Mouse (Mus musculus) CH12F3 (cell line): ENCODE results near the gene Gadd45a.

Experiments used
- in situ Hi-C: fragments of 300-500 bp; cut with MboI; formaldehyde crosslinking; loops from 2 replicates; pipeline ENCODE4 v1.14.3; 2020; ENCODE audit warnings: low sequenced_read_pairs

Gene Gadd45a

GRCm38 (mm10) chr6:66987643-66988042 lies 49.6 kb downstream of the Gadd45a start:
- in situ Hi-C loops = no loop called here

GRCm38 (mm10) chr6:66986063-66986462 lies 51.2 kb downstream of the Gadd45a start:
- in situ Hi-C loops = no loop called here

GRCm38 (mm10) chr6:66985500-66985899 lies 51.8 kb downstream of the Gadd45a start:
- in situ Hi-C loops = no loop called here
